Mouse (Mus musculus) embryonic facial prominence, embryonic 13.5 days (tissue): ENCODE measurements at regions not wholly inside any gene's neighbourhood (a gene's known extent, or its start where the extent isn't known, plus 50 kb on each side); places are given as distances from the start of the nearest gene placed in this dataset.
"Not testable (repeated sequence)": the region's sequence is repeated elsewhere in the genome, so short reads cannot be mapped to it uniquely, and the experiment has no call there.

Experiments
- ATAC-seq: fragments of 200-750 bp; cut with Nextera tagmentation; 2 replicates; pipeline ENCODE4 v1.8.0; 2017; ENCODE audit warnings: low read depth; ENCODE audit not compliant: insufficient number of reproducible peaks, insufficient read depth, low FRiP score, low TSS enrichment
- H3K27ac ChIP-seq: fragments of 300-500 bp; sonication (generic); 2 replicates; pipeline ENCODE4 v1.5.1; 2015; ENCODE audit warnings: moderate library complexity, mild to moderate bottlenecking, inconsistent platforms
- H3K27me3 ChIP-seq: fragments of 300-500 bp; sonication (generic); 2 replicates; pipeline ENCODE4 v1.6.1; 2015; ENCODE audit warnings: mild to moderate bottlenecking, inconsistent platforms
- H3K36me3 ChIP-seq: fragments of 300-500 bp; sonication (generic); 2 replicates; pipeline ENCODE4 v1.6.1; 2015; ENCODE audit warnings: mild to moderate bottlenecking, inconsistent platforms
- H3K4me1 ChIP-seq: fragments of 300-500 bp; sonication (generic); 2 replicates; pipeline ENCODE4 v1.6.1; 2015; ENCODE audit warnings: inconsistent platforms
- H3K4me2 ChIP-seq: fragments of 300-500 bp; sonication (generic); 2 replicates; pipeline ENCODE4 v1.6.1; 2015; ENCODE audit warnings: moderate library complexity, mild to moderate bottlenecking, inconsistent platforms
- H3K4me3 ChIP-seq: fragments of 300-500 bp; sonication (generic); 2 replicates; pipeline ENCODE4 v1.5.1; 2015; ENCODE audit warnings: mild to moderate bottlenecking, inconsistent platforms
- H3K9ac ChIP-seq: fragments of 300-500 bp; sonication (generic); 2 replicates; pipeline ENCODE4 v1.6.1; 2015; ENCODE audit warnings: mild to moderate bottlenecking, inconsistent platforms
- H3K9me3 ChIP-seq: fragments of 300-500 bp; sonication (generic); 2 replicates; pipeline ENCODE4 v1.6.1; 2016; ENCODE audit warnings: inconsistent platforms
- WGBS: fragments of 180-500 bp; shearing (Covaris S2); methylation state at CpG from one replicate; pipeline ENCODE4 v1.1.7; 2015; ENCODE audit warnings: mixed read lengths; 5-methylcytosine and 5-hydroxymethylcytosine counted together

DNA sequence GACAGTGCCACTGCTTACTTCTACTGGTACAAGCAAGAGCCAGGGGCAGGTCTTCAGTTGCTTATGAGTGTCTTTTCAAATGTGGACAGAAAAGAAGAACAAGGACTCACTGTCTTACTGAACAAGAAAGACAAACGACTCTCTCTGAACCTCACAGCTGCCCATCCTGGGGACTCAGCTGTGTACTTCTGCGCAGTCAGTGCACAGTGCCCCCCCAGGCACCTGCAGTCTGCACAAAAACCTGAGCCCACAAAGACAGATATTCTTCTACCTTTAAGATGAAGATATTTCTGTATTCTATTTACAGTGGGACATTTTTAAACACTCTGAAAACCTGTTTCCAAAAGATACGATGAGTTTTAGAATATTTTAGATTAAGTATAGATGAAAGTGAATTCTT, 476.5 kb downstream of the Dad1 start:
- H3K27ac ChIP-seq: no peak overlapping the region
- H3K36me3 ChIP-seq: no peaks in the 10 kb centered on the region
- H3K4me2 ChIP-seq: no peak overlapping the region
- H3K4me3 ChIP-seq: no peak overlapping the region
- no peak overlapping the region for H3K9ac ChIP-seq
- no peak for ATAC-seq
- no peaks in the 10 kb centered on the region for H3K9me3 ChIP-seq
- WGBS: 73% methylated on average over 3 of the region's 3 CpGs
- no peaks in the 10 kb centered on the region for H3K27me3 ChIP-seq
- no peaks in the 10 kb centered on the region for H3K4me1 ChIP-seq

DNA sequence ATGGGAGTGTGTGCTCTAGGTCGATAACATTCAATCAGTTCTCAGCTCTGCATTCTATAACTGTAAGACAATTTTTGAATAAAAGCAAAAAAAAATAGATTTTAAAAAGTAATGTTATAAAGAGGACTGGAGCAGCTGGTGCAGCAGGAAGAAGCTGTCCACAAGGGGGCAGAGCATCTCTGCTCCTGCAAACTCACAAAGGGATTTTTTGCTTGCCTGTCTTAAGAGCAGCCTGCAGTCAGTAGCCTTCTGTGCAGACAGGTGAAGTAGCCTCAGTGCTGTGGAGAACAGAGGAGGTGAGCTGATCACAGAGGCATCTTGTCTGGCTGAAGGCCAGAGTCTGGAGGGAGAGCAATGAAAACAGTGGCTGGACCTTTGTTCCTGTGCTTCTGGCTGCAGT, 477.2 kb downstream of the Dad1 start:
- not testable (repeated sequence) for H3K9ac ChIP-seq, H3K27me3 ChIP-seq, H3K4me3 ChIP-seq, H3K4me2 ChIP-seq, H3K27ac ChIP-seq, H3K9me3 ChIP-seq, H3K4me1 ChIP-seq, ATAC-seq, H3K36me3 ChIP-seq
- WGBS: 63% methylated on average over 1 of the region's 1 CpGs

DNA sequence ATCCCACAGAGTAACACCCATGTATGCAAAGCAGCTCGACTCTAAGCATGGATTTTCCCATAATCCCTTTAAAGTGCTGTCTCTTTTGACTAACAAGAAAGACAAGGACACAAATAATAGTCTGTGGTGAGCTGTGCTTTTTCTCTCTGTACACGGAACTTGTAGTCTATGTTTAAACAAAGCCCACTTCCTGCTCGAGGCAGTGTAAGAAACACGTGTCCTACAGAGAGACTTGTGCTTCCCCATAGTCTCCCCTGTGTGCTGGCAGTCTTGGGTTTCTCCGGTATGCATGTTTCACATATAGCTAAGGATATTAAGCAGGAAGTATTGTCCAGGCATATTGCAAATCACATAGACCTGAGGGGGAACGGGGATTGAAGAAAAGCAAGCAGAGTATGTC, 487.4 kb downstream of the Dad1 start:
- not testable (repeated sequence) for H3K4me2 ChIP-seq, ATAC-seq, H3K9me3 ChIP-seq, H3K27ac ChIP-seq, H3K36me3 ChIP-seq, H3K4me3 ChIP-seq, H3K4me1 ChIP-seq, H3K27me3 ChIP-seq, H3K9ac ChIP-seq
- 59% methylated on average over 6 of the region's 6 CpGs for WGBS

DNA sequence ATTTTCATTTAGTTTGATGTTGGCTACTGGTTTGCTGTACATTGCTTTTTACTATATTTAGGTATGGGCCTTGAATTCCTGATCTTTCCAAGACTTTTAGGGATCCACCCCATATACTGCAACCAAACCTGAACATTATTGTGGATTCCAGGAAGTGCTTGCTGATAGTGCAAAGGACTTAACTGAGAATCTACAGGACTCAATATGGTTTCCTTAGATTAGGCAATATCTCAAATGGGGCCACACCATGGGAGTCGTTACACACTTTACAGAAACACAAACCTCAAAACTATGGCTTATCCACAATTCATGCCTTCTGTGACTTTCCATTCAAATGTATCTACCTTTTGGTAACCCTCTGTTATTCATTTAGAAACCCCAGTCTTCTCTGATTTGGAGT, 488.0 kb downstream of the Dad1 start:
- H3K27me3 ChIP-seq, H3K4me3 ChIP-seq, H3K4me1 ChIP-seq, H3K4me2 ChIP-seq, ATAC-seq, H3K36me3 ChIP-seq, H3K27ac ChIP-seq, H3K9ac ChIP-seq, H3K9me3 ChIP-seq: not testable (repeated sequence)
- WGBS: 94% methylated on average over 1 of the region's 1 CpGs

DNA sequence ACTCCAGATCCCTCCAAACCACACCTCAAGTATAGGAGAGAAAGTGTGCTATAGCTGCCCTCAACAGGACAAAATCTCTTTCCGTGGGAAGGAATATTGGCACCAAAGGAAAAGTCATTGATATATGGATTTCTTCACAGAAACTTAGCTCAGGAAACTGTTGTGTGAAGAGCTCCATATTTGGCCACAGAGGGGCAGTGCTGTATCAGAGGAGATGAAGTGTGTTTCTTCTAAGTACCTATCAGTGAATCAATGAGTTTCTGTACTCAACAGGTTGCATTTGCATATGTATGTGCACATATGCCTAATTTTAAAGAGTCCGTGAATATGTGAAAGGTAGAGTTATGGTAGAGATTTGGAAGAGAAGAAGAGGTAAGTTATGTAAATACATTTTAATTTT, 493.3 kb downstream of the Dad1 start:
- H3K27me3 ChIP-seq, H3K36me3 ChIP-seq, H3K4me1 ChIP-seq, H3K4me3 ChIP-seq, H3K9me3 ChIP-seq, H3K9ac ChIP-seq, ATAC-seq, H3K4me2 ChIP-seq, H3K27ac ChIP-seq: not testable (repeated sequence)
- 68% methylated on average over 2 of the region's 2 CpGs for WGBS

DNA sequence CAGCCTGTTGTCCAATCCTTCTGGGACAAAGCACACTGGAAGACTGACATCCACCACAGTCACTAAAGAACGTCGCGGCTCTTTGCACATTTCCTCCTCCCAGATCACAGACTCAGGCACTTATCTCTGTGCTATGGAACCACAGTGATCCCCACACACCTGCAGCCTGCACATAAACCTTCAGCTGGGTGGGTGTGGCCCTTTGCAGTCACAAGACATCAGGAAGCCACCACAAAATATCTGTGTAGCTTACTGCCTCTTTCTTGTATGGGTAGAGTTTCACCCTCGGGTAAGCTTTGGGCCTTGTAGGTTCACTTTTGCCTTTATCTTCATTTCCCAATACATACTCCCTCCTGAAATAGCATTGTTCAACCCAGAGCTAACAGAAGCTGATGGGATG, 496.1 kb downstream of the Dad1 start:
- H3K4me1 ChIP-seq, H3K4me2 ChIP-seq, ATAC-seq, H3K9ac ChIP-seq, H3K9me3 ChIP-seq, H3K27ac ChIP-seq, H3K4me3 ChIP-seq, H3K36me3 ChIP-seq, H3K27me3 ChIP-seq: not testable (repeated sequence)
- 66% methylated on average over 4 of the region's 4 CpGs for WGBS

DNA sequence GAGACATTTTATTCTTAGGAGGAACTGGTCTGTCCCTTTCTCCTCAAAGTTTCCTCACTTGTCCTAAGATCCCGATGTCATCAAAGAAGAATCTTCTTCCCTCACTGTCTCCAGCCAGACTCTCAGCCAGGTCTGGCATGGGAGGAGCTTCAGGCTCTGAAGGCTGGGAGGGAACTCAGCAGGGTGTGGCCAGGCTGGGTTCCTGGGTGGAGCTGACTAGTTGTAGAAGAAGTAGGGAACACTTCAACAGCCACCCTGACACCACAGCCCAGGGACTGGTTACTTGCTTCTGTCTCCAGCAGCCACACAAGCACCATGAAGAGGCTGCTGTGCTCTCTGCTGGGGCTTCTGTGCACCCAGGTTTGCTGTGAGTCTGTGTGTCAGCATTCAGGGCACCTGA, 496.8 kb downstream of the Dad1 start:
- WGBS: no CpG with 5 or more reads among the region's 1 CpGs

DNA sequence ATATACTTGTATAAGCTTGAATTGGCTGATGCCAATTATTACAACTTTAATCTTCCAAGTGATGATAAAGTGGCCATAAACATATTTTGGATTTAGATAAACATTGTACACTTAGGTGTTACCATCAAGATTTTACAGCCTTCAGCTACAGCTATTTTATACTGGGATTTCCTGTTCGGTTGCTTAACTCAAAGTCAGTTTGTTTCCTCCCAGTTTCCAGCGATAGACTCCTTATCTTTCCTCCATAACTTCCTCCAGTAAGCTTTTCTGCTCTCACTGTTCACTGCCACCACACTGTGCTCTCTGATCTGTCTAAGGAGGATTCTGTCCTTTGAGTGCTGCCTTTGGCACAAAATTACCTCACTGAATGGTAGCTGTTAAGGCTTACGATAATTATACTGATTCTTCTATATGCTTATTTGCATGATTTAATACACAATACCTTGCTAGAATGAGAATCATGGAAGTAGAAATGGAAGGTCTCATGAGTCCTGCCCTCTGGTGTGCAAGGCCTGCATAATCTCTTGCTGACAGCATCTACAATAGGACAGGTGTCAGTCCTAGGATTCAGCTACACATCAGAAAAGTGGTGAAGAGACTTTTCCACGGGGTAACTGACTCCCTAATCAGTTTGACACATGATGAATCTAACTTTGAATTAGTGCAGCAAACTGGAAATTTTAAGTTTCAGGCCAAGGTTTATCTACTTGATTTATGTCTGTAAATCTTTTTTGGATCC, 503.0 kb downstream of the Dad1 start:
- 77% methylated on average over 4 of the region's 4 CpGs for WGBS

More for the DNA sequence above, 496.8 kb downstream of the Dad1 start:
- not testable (repeated sequence) for ATAC-seq, H3K9ac ChIP-seq, H3K4me1 ChIP-seq, H3K36me3 ChIP-seq, H3K9me3 ChIP-seq, H3K4me3 ChIP-seq, H3K27ac ChIP-seq, H3K27me3 ChIP-seq, H3K4me2 ChIP-seq

DNA sequence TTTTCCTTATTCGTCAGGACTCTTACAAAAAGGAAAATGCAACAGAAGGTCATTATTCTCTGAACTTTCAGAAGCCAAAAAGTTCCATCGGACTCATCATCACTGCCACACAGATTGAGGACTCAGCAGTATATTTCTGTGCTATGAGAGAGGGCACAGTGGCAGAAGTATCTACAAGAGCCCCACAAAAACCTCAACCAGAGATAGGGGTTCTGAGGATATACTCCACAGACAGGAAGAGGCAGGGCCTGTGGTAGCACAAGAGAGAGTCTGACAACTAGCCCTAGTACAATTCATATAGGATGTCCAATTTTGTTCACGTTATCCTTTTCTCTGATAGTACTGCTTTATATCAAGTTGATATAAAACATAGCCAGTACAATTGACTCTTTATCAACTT, 510.4 kb downstream of the Dad1 start:
- H3K36me3 ChIP-seq, H3K9ac ChIP-seq, H3K4me2 ChIP-seq, H3K4me1 ChIP-seq, H3K9me3 ChIP-seq, H3K4me3 ChIP-seq, H3K27ac ChIP-seq, ATAC-seq, H3K27me3 ChIP-seq: not testable (repeated sequence)
- 89% methylated on average over 3 of the region's 3 CpGs for WGBS

More for the DNA sequence above, 503.0 kb downstream of the Dad1 start:
- no peak for ATAC-seq
- H3K9me3 ChIP-seq: no peaks in the 10 kb centered on the region
- H3K4me3 ChIP-seq: no peak overlapping the region
- H3K4me2 ChIP-seq: no peak overlapping the region
- H3K4me1 ChIP-seq: no peaks in the 10 kb centered on the region
- no peak overlapping the region for H3K27ac ChIP-seq
- no peak overlapping the region for H3K9ac ChIP-seq
- H3K36me3 ChIP-seq: no peaks in the 10 kb centered on the region
- H3K27me3 ChIP-seq: no peaks in the 10 kb centered on the region

DNA sequence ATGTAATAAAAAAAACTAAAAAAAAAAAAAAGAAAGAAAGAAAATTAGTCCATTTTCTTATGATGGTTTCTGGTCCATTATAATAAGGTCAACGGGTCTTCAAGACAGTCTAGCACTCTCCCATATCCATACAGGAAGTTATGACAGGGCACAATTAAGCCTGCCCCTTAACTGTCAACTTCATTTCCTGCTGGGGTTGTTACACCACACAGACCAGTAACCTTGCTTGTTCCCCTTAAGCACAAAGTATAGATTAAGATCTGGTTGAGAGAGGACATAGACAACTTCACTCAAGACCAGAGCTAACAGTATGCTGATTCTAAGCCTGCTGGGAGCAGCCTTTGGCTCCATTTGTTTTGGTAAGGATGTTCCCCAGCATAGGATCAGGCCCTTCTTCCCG, 511.0 kb downstream of the Dad1 start:
- H3K27me3 ChIP-seq, H3K9ac ChIP-seq, H3K27ac ChIP-seq, H3K4me3 ChIP-seq, ATAC-seq, H3K36me3 ChIP-seq, H3K9me3 ChIP-seq, H3K4me2 ChIP-seq, H3K4me1 ChIP-seq: not testable (repeated sequence)
- 83% methylated on average over 2 of the region's 2 CpGs for WGBS

DNA sequence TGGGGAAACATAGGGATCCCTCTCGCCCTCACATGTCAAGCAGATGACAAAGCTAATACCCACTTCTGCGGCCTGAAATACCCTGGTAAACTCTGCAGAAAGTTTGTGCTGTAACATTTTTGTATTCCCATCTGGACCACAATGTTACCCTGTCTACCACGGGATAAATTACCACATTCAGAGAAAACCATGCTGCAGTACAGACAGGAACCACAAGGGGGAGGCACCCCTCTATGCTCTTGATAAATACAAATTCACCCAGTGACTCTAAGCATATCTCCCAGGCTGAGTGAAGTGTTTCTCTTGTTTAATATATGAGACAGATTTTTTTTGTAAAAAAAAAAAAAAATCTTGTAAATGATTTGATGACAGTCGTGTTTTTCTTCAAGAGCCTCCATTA, 512.7 kb downstream of the Dad1 start:
- not testable (repeated sequence) for ATAC-seq, H3K4me1 ChIP-seq, H3K4me2 ChIP-seq, H3K4me3 ChIP-seq, H3K9me3 ChIP-seq, H3K36me3 ChIP-seq, H3K27ac ChIP-seq, H3K27me3 ChIP-seq, H3K9ac ChIP-seq
- WGBS: 31% methylated on average over 4 of the region's 4 CpGs

DNA sequence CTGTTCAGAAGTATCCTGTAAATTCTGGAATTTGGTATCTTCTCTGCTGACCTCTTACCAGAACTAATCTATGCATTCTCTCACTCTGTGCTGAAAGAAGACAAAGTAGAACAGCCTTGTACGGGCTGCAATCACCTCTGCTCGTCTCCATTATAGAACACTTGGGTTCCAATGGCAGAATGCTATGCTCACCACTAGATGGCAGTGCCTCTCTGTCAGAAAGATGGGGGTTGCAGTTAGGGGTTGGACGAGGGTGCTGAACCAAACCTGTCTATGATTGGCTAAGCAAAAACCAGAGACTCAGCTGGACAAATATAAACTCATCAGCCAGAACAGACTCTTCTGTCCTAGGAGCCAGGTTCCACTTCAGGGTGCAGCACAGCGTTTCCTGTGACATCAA, 515.9 kb downstream of the Dad1 start:
- H3K27me3 ChIP-seq, H3K4me1 ChIP-seq, H3K9ac ChIP-seq, H3K4me2 ChIP-seq, H3K4me3 ChIP-seq, H3K36me3 ChIP-seq, H3K27ac ChIP-seq, H3K9me3 ChIP-seq, ATAC-seq: not testable (repeated sequence)
- 39% methylated on average over 4 of the region's 4 CpGs for WGBS

DNA sequence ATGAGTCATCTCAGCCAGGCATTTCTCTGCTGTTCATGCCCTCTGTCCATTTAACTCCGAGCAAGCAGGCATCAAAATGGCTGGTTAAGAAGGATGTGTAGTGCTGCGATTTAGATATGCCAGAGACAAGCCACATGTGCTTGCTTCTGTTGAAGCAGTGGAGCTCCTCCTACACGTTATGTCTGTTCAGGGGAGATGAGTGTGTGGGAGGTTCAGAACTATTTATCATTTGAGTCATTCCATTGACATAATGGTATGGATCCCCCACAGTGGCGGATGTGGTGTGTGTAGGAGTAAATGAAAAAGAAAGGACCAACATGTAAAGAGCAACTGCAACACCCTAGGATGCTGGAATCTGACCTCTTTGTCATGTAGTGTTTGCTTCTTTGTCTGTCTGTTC, 517.6 kb downstream of the Dad1 start:
- H3K4me2 ChIP-seq, H3K27me3 ChIP-seq, H3K27ac ChIP-seq, H3K9me3 ChIP-seq, H3K4me1 ChIP-seq, H3K4me3 ChIP-seq, H3K9ac ChIP-seq, H3K36me3 ChIP-seq, ATAC-seq: not testable (repeated sequence)
- 73% methylated on average over 4 of the region's 4 CpGs for WGBS
